15 mouse cellular contexts compared by ENCODE assay signal in the genomic region with DNA sequence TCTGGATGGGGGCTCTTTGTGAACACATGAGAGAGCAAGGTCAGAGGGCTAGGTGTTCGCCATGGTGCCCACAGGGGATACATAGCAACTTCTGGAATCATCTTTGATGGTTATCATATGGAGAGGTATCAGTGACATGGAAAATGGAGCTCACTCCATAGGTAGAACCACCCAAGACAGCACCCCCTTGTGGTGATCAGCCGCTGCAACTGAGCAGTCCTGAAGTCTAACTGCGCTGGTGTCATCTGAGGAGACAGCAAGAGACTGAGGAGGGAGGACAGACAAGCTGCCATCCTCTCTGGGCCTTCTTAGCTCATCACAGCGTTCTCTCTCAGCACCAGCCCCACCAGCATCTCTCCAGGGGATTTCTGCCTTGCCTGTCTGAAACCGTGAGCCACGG. TPM values are rescaled to one million over a fixed set of nuclear protein-coding genes. Genes with fewer than 3 reads are reported as not detected.
DNase-seq lines count a peak whose midpoint lies in the region; ATAC-seq and TF ChIP-seq lines count a peak whose summit lies in the region.
"Had no signal": no experiment of that assay in that cellular context is flagged by ENCODE, and none has a peak within 500 bp of the region (broad histone marks: within the 10 kb centered on the region; RNA-seq: fewer than 3 reads in every experiment).

No protein-coding gene starts in this region.

- ATAC-seq in kidney, postnatal 0 days (replicated peaks; ENCODE audit: low FRiP score, low read depth), result no peak

- H3K36me3 ChIP-seq in kidney, postnatal 0 days (ENCODE audit: insufficient read depth, low read length), result no peaks in the 10 kb centered on the region
- H3K36me3 ChIP-seq: liver, embryonic 13.5 days had no signal

- H3K9me3 ChIP-seq in kidney, postnatal 0 days (replicated peaks; ENCODE audit: low read length), result no peaks in the 10 kb centered on the region
- H3K9me3 ChIP-seq: liver, embryonic 13.5 days had no signal

- no peak for DNase-seq in kidney, postnatal 0 days (ENCODE audit: low spot score)
- DNase-seq in kidney, adult 11 months, result no peak
- DNase-seq in thymus, postnatal 4 days, result peak; percentile 51
- DNase-seq in thymus, postnatal 0 days (ENCODE audit: low spot score), result no peak
- DNase-seq in MEL-GATA-1-ER (ENCODE audit: extremely low read depth, low read depth), result peak; percentile 5
- no peak for DNase-seq in spleen, postnatal 4 days (ENCODE audit: low spot score in 2 of 2)
- no peak for DNase-seq in right cerebral cortex, adult 2 months (ENCODE audit: low spot score in 2 of 2)
- DNase-seq: cerebellum, adult 18-20 months; embryo, embryonic 11 days; heart, adult 11 months; kidney, adult 18-20 months; liver, embryonic 13.5 days; right cerebral cortex, postnatal 25 days had no signal

- H3K4me1 ChIP-seq in kidney, postnatal 0 days (replicated peaks; ENCODE audit: insufficient read depth, low read length), result peaks cover 12% of the 10 kb centered on the region; the same call in 1 of the 2 replicates
- H3K4me1 ChIP-seq: liver, embryonic 13.5 days had no signal

- no peak overlapping the region for H3K9ac ChIP-seq in kidney, postnatal 0 days (ENCODE audit: low read depth, low read length)
- H3K9ac ChIP-seq: liver, embryonic 13.5 days had no signal

- WGBS in kidney, postnatal 0 days, result 47% methylated on average over 6 of the region's 6 CpGs

- H3K27me3 ChIP-seq in kidney, postnatal 0 days (ENCODE audit: insufficient read depth, low read length), result 0 out of 2 replicates have a peak, but pooled peaks cover 7% of the 10 kb centered on the region

- no peak overlapping the region for H3K4me3 ChIP-seq in kidney, postnatal 0 days (replicated peaks; ENCODE audit: low read depth, low read length)
- H3K4me3 ChIP-seq: erythroblast, embryonic 14.5 days; liver, embryonic 13.5 days had no signal

- TF ChIP-seq CTCF in kidney, postnatal 0 days (IDR thresholded peaks at IDR 0.05; ENCODE audit: low read depth), result peak; percentile 38

- no peak overlapping the region for H3K4me2 ChIP-seq in kidney, postnatal 0 days (ENCODE audit: low read length)
- H3K4me2 ChIP-seq: liver, embryonic 13.5 days had no signal

- no peak overlapping the region for H3K27ac ChIP-seq in kidney, postnatal 0 days
- H3K27ac ChIP-seq: liver, embryonic 13.5 days had no signal

RNA-seq across cellular contexts. Expression of a gene that starts 39.8 kb away (rescaled TPM):
- 0.82 and 0.88 TPM in 2 replicates for polyA plus RNA-seq in kidney, postnatal 0 days (2015; fragmentation: Nextera tagmentation; extraction: Ambion mirVana)
- polyA plus RNA-seq in thymus, postnatal 0 days (2015; fragmentation: Nextera tagmentation; extraction: Ambion mirVana), result 0.05 TPM in 1 of 2 replicates, not detected in the other
- polyA plus RNA-seq: erythroblast, embryonic 14.5 days; liver, embryonic 13.5 days; stomach, embryonic 14.5 days had no signal

Comparison
In these comparisons a context has a peak if more than half of its experiments do, and no peak if none do; other contexts are left out.
1. DNase-seq: peak in thymus, postnatal 4 days (single experiment) and MEL-GATA-1-ER (single experiment); none in kidney, postnatal 0 days (single experiment), kidney, adult 11 months (single experiment), thymus, postnatal 0 days (single experiment), spleen, postnatal 4 days (0 of 2) and right cerebral cortex, adult 2 months (0 of 2).